Mouse (Mus musculus) stomach, embryonic 16.5 days (tissue): ENCODE results near the gene Miga2. TPM values are rescaled to one million over a fixed set of nuclear protein-coding genes. Genes with fewer than 3 reads are reported as not detected.

Experiments
- ATAC-seq: fragments of 200-750 bp; cut with Nextera tagmentation; 2 replicates; pipeline ENCODE4 v1.8.0; 2017; ENCODE audit warnings: moderate number of reproducible peaks, moderate TSS enrichment; ENCODE audit not compliant: insufficient read depth, low FRiP score
- H3K27ac ChIP-seq: fragments of 300-500 bp; sonication (generic); 2 replicates; pipeline ENCODE4 v1.5.1; 2014; ENCODE audit warnings: low read length
- H3K27me3 ChIP-seq: fragments of 300-500 bp; sonication (generic); 2 replicates; pipeline ENCODE4 v1.6.1; 2014; ENCODE audit warnings: low read length, control low read depth, mixed read lengths; ENCODE audit not compliant: control insufficient read depth, insufficient read depth
- H3K36me3 ChIP-seq: fragments of 300-500 bp; sonication (generic); 2 replicates; pipeline ENCODE4 v1.6.1; 2014; ENCODE audit warnings: low read length; ENCODE audit not compliant: control insufficient read depth, insufficient read depth
- H3K4me1 ChIP-seq: fragments of 300-500 bp; sonication (generic); 2 replicates; pipeline ENCODE4 v1.6.1; 2014; ENCODE audit warnings: low read length, control low read depth, mixed read lengths; ENCODE audit not compliant: control insufficient read depth, insufficient read depth
- H3K4me2 ChIP-seq: fragments of 300-500 bp; sonication (generic); 2 replicates; pipeline ENCODE4 v1.6.1; 2014; ENCODE audit warnings: low read depth, low read length, mixed read lengths
- H3K4me3 ChIP-seq: fragments of 300-500 bp; sonication (generic); replicated peaks from 2 replicates; pipeline ENCODE4 v1.5.1; 2014; ENCODE audit warnings: mild to moderate bottlenecking, low read length
- H3K9ac ChIP-seq: fragments of 300-500 bp; sonication (generic); 2 replicates; pipeline ENCODE4 v1.6.1; 2014; ENCODE audit warnings: low read length
- H3K9me3 ChIP-seq: fragments of 300-500 bp; sonication (generic); replicated peaks from 2 replicates; pipeline ENCODE4 v1.6.1; 2016; ENCODE audit warnings: low read length, control low read depth; ENCODE audit not compliant: control insufficient read depth
- WGBS: fragments of 180-500 bp; shearing (Covaris S2); extraction: QIAGEN DNeasy Blood & Tissue Kit; methylation state at CpG from one replicate; pipeline ENCODE4 v1.1.7; 2014; 5-methylcytosine and 5-hydroxymethylcytosine counted together
- polyA plus RNA-seq: library from polyadenylated mRNA; unstranded; fragments of >200 nt; fragmentation: Nextera tagmentation; extraction: Ambion mirVana; gene quantifications from 2 replicates; pipeline ENCODE4 v1.2.1, GENCODE M21; 2015

Miga2 gene
- polyA plus RNA-seq, 1 experiment from 2014 or later: 26.3 TPM

- H3K9me3 ChIP-seq: no peaks in the 10 kb centered on the region
- H3K27ac ChIP-seq: peak overlapping the region; percentile 54
- no peaks in the 10 kb centered on the region for H3K27me3 ChIP-seq
- H3K9ac ChIP-seq: 0 out of 2 replicates have a peak overlapping the region, but pooled peaks have one; percentile 9
- H3K4me1 ChIP-seq: peaks cover 2% of the 10 kb centered on the region; the same call in 1 of the 2 replicates
- H3K36me3 ChIP-seq: 0 out of 2 replicates have a peak, but pooled peaks cover 10% of the 10 kb centered on the region
- no peak overlapping the region for H3K4me2 ChIP-seq
- peak; percentile 70; the same call in 1 of the 2 replicates for ATAC-seq
- WGBS: 54% methylated on average over 20 of the region's 20 CpGs
- no peak overlapping the region for H3K4me3 ChIP-seq
Measured at GRCm38 (mm10) chr2:30399191-30400171, 35.4 kb downstream of the Miga2 start.

- H3K36me3 ChIP-seq: 0 out of 2 replicates have a peak, but pooled peaks cover 10% of the 10 kb centered on the region
- H3K4me2 ChIP-seq: no peak overlapping the region
- H3K27me3 ChIP-seq: no peaks in the 10 kb centered on the region
- no peak overlapping the region for H3K4me3 ChIP-seq
- peaks cover 2% of the 10 kb centered on the region; the same call in 1 of the 2 replicates for H3K4me1 ChIP-seq
- H3K9ac ChIP-seq: no peak overlapping the region
- 88% methylated on average over 1 of the region's 1 CpGs for WGBS
- H3K9me3 ChIP-seq: no peaks in the 10 kb centered on the region
- no peak for ATAC-seq
- no peak overlapping the region for H3K27ac ChIP-seq
Measured at GRCm38 (mm10) chr2:30401581-30401980, 37.5 kb downstream of the Miga2 start.

GRCm38 (mm10) chr2:30402351-30402826 lies 38.4 kb downstream of the Miga2 start:
- ATAC-seq: no peak
- Histone ChIP-seq H3K4me3 (no peak overlapping the region), H3K4me1 (peaks cover 2% of the 10 kb centered on the region; the same call in 1 of the 2 replicates), H3K9me3 (no peaks in the 10 kb centered on the region), H3K27ac (no peak overlapping the region), H3K36me3 (0 out of 2 replicates have a peak, but pooled peaks cover 12% of the 10 kb centered on the region), H3K4me2 (no peak overlapping the region), H3K9ac (no peak overlapping the region), H3K27me3 (no peaks in the 10 kb centered on the region)
- WGBS: 88% methylated on average over 9 of the region's 9 CpGs

DNA sequence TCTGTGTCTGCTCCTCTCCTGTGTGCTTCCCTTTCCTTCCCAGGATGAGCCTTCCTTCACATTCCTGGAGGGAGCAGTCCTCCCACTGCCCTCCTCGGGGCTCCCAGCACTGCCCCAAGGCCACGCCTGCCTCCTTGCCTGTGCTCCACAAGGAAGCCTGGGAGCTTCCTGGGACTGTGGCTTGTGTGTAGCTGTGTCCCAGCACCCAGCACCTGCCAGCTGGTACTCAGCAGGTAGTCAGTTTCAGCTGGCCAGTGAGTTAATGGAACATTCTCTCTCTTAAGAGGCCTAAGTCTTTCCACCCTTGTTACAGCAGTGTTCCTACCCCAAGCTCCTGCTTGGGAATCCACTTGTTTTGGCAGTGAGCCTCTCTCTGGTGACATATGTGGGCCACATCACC lies 38.8 kb downstream of the Miga2 start:
- WGBS: 66% methylated on average over 2 of the region's 2 CpGs
- H3K36me3 ChIP-seq: 0 out of 2 replicates have a peak, but pooled peaks cover 11% of the 10 kb centered on the region
- peaks cover 2% of the 10 kb centered on the region; the same call in 1 of the 2 replicates for H3K4me1 ChIP-seq
- no peak overlapping the region for H3K4me2 ChIP-seq
- no peaks in the 10 kb centered on the region for H3K9me3 ChIP-seq
- no peak for ATAC-seq
- H3K9ac ChIP-seq: no peak overlapping the region
- no peak overlapping the region for H3K4me3 ChIP-seq
- H3K27me3 ChIP-seq: no peaks in the 10 kb centered on the region
- no peak overlapping the region for H3K27ac ChIP-seq

DNA sequence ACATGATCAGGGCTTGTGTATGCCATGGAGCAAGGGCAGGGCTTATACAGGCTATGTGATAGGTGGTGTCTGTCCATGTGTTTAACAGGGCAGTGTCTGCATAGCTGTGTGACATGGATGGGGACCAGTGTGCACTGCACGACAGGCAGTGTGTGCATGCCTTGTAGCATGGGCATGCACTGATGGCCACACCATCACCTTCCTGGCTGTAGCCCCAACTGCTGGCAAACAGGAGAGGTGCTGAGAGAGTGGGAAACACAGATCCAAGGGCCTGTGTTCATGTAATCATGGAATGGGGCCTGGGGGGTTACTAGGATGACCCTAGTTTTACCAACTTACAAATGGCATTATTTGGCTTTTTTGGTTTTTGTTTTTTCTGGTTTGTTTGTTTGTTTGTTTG lies 39.8 kb downstream of the Miga2 start:
- no peaks in the 10 kb centered on the region for H3K27me3 ChIP-seq
- H3K9me3 ChIP-seq: no peaks in the 10 kb centered on the region
- H3K4me1 ChIP-seq: peaks cover under 1% of the 10 kb centered on the region; the same call in 1 of the 2 replicates
- H3K36me3 ChIP-seq: 0 out of 2 replicates have a peak, but pooled peaks cover 11% of the 10 kb centered on the region
- 92% methylated on average over 1 of the region's 1 CpGs for WGBS
- H3K27ac ChIP-seq: no peak overlapping the region
- H3K4me2 ChIP-seq: no peak overlapping the region
- H3K4me3 ChIP-seq: no peak overlapping the region
- H3K9ac ChIP-seq: no peak overlapping the region
- ATAC-seq: no peak

- Histone ChIP-seq H3K36me3 (0 out of 2 replicates have a peak, but pooled peaks cover 4% of the 10 kb centered on the region), H3K27me3 (no peaks in the 10 kb centered on the region), H3K4me3 (no peak overlapping the region), H3K9me3 (no peaks in the 10 kb centered on the region), H3K9ac (no peak overlapping the region), H3K4me2 (no peak overlapping the region), H3K27ac (no peak overlapping the region), H3K4me1 (no peaks in the 10 kb centered on the region)
- no peak for ATAC-seq
- 83% methylated on average over 2 of the region's 2 CpGs for WGBS
Measured at GRCm38 (mm10) chr2:30407221-30407620, 43.2 kb downstream of the Miga2 start.

GRCm38 (mm10) chr2:30407778-30408177 lies 43.7 kb downstream of the Miga2 start:
- no peak overlapping the region for H3K27ac ChIP-seq
- 89% methylated on average over 10 of the region's 10 CpGs for WGBS
- no peak for ATAC-seq
- H3K36me3 ChIP-seq: 0 out of 2 replicates have a peak, but pooled peaks cover 4% of the 10 kb centered on the region
- H3K4me3 ChIP-seq: no peak overlapping the region
- H3K27me3 ChIP-seq: no peaks in the 10 kb centered on the region
- no peak overlapping the region for H3K4me2 ChIP-seq
- no peaks in the 10 kb centered on the region for H3K4me1 ChIP-seq
- H3K9me3 ChIP-seq: no peaks in the 10 kb centered on the region
- H3K9ac ChIP-seq: no peak overlapping the region

GRCm38 (mm10) chr2:30408452-30409100 lies 44.5 kb downstream of the Miga2 start:
- H3K27me3 ChIP-seq: no peaks in the 10 kb centered on the region
- H3K27ac ChIP-seq: no peak overlapping the region
- H3K36me3 ChIP-seq: 0 out of 2 replicates have a peak, but pooled peaks cover 4% of the 10 kb centered on the region

More at GRCm38 (mm10) chr2:30408452-30409100, 44.5 kb downstream of the Miga2 start:
- no peak for ATAC-seq
- no peak overlapping the region for H3K4me2 ChIP-seq
- H3K9me3 ChIP-seq: no peaks in the 10 kb centered on the region
- H3K4me3 ChIP-seq: no peak overlapping the region
- 87% methylated on average over 8 of the region's 8 CpGs for WGBS
- no peak overlapping the region for H3K9ac ChIP-seq
- no peaks in the 10 kb centered on the region for H3K4me1 ChIP-seq
